Mouse (Mus musculus): Measurements from ENCODE around the gene 6030408B16Rik. TPM values are rescaled to one million over a fixed set of nuclear protein-coding genes. Genes with fewer than 3 reads are reported as not detected.

Gene 6030408B16Rik
- polyA plus RNA-seq, 1 experiment from 2014 or later: 0.48 TPM

DNA sequence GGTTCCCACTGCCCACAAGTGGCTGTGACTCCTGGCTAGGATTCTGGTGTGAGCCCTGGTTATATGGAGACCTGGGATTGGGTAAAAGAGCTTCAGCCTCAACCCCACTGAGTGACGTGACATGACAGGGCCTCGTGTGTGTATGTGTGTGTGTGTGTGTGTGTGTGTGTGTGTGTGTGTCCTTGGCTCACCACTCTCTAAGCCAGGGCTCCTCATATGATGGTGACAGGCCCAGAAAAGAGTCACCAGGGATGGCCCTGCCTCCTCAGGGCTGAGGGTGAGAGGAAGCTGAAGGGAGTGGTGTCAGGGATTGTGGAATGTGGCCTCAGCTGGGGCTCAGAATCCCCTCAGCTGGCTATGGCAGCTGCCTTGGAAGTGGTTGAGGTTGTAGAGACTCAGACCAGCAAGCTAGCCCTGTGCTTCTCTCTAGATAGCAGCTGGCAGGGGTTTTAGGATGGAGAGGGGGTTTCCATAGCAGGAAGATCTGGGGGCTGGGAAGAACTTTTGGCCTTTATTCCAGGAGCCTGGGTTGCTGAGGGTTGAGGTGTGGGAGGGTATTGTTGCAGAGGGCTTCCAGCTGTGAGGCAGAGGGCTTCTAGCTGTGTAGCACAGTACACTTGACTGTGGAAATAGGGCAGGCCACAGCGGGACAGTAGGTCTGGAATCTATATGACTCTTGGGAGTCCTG lies 36.0 kb downstream of the 6030408B16Rik start:
- H3K4me2 ChIP-seq (replicated peaks; ENCODE audit: low read depth): no peak overlapping the region
- no peaks in the 10 kb centered on the region for H3K36me3 ChIP-seq (ENCODE audit: control insufficient read depth, insufficient read depth)
- TF ChIP-seq CTCF (IDR thresholded peaks at IDR 0.05; ENCODE audit: low read depth): no peak
- no peaks in the 10 kb centered on the region for H3K27me3 ChIP-seq (replicated peaks; ENCODE audit: control insufficient read depth, insufficient read depth, low read length)
- H3K9ac ChIP-seq (ENCODE audit: low read depth, low read length): no peak overlapping the region
- ATAC-seq: no peak
- H3K4me3 ChIP-seq (ENCODE audit: low read depth, low read length): no peak overlapping the region
- no peaks in the 10 kb centered on the region for H3K4me1 ChIP-seq (replicated peaks; ENCODE audit: control insufficient read depth, insufficient read depth, low read length)
- 68% methylated on average over 3 of the region's 3 CpGs for WGBS
- no peak overlapping the region for H3K27ac ChIP-seq (ENCODE audit: low read depth, low read length)
- no peaks in the 10 kb centered on the region for H3K9me3 ChIP-seq (ENCODE audit: control insufficient read depth)

DNA sequence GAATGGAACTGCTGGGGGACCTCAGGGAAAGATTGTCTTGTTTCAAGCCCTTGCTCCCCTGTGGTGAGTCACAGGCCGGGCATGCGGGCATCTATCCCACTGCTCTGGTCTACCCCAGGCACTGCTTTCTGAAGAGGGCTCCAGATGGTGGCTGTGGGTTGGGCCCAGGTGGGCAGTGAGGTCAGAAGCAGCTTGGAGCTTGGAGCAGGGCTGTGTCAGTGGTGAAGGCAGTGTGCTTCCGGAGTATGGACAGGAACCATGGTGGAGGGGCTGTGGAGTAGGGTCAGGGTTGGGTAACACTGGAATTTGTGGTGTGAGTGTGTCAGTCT lies 36.5 kb downstream of the 6030408B16Rik start:
- H3K4me3 ChIP-seq (ENCODE audit: low read depth, low read length): no peak overlapping the region
- no peak overlapping the region for H3K4me2 ChIP-seq (replicated peaks; ENCODE audit: low read depth)
- H3K4me1 ChIP-seq (replicated peaks; ENCODE audit: control insufficient read depth, insufficient read depth, low read length): no peaks in the 10 kb centered on the region
- no peak for TF ChIP-seq CTCF (IDR thresholded peaks at IDR 0.05; ENCODE audit: low read depth)
- H3K27ac ChIP-seq (ENCODE audit: low read depth, low read length): no peak overlapping the region
- ATAC-seq: no peak
- no peak overlapping the region for H3K9ac ChIP-seq (ENCODE audit: low read depth, low read length)
- no peaks in the 10 kb centered on the region for H3K27me3 ChIP-seq (replicated peaks; ENCODE audit: control insufficient read depth, insufficient read depth, low read length)
- whole genome bisulfite sequencing: 89% methylated on average over 3 of the region's 3 CpGs
- no peaks in the 10 kb centered on the region for H3K9me3 ChIP-seq (ENCODE audit: control insufficient read depth)
- H3K36me3 ChIP-seq (ENCODE audit: control insufficient read depth, insufficient read depth): no peaks in the 10 kb centered on the region

DNA sequence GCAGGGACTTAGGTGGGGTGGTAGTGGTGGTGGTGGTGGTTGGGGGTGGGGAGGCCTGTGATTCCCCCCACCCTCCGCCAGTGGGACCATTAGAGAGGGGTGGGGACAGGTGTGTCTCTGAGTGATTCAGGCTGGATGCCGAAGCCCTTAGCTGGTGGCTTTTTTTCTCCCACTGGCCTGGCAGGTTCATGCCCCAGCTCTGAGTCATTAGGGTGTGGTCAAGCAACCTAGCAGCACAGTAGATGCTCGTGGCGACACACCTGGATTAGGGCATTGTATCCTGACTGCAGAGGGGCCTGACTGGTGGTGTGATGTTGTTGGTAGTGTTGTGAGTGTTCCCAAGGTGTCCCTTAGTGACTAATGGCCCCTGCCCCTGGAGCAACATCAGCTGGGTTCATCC lies 38.1 kb downstream of the 6030408B16Rik start:
- WGBS: 39% methylated on average over 4 of the region's 4 CpGs
- TF ChIP-seq CTCF (IDR thresholded peaks at IDR 0.05; ENCODE audit: low read depth): no peak
- no peaks in the 10 kb centered on the region for H3K4me1 ChIP-seq (replicated peaks; ENCODE audit: control insufficient read depth, insufficient read depth, low read length)
- H3K27me3 ChIP-seq (replicated peaks; ENCODE audit: control insufficient read depth, insufficient read depth, low read length): no peaks in the 10 kb centered on the region
- no peak overlapping the region for H3K27ac ChIP-seq (ENCODE audit: low read depth, low read length)
- H3K9me3 ChIP-seq (ENCODE audit: control insufficient read depth): no peaks in the 10 kb centered on the region
- H3K9ac ChIP-seq (ENCODE audit: low read depth, low read length): no peak overlapping the region
- H3K4me3 ChIP-seq (ENCODE audit: low read depth, low read length): no peak overlapping the region
- no peaks in the 10 kb centered on the region for H3K36me3 ChIP-seq (ENCODE audit: control insufficient read depth, insufficient read depth)
- peak; percentile 8; the same call in 1 of the 2 replicates for ATAC-seq
- H3K4me2 ChIP-seq (replicated peaks; ENCODE audit: low read depth): no peak overlapping the region

- H3K27me3 ChIP-seq (replicated peaks; ENCODE audit: control insufficient read depth, insufficient read depth, low read length): no peaks in the 10 kb centered on the region
- no peak overlapping the region for H3K4me3 ChIP-seq (ENCODE audit: low read depth, low read length)
- H3K4me2 ChIP-seq (replicated peaks; ENCODE audit: low read depth): no peak overlapping the region
- WGBS: 71% methylated on average over 4 of the region's 4 CpGs
- H3K9me3 ChIP-seq (ENCODE audit: control insufficient read depth): no peaks in the 10 kb centered on the region
- no peak overlapping the region for H3K27ac ChIP-seq (ENCODE audit: low read depth, low read length)
- H3K36me3 ChIP-seq (ENCODE audit: control insufficient read depth, insufficient read depth): no peaks in the 10 kb centered on the region
- no peak for ATAC-seq
- no peaks in the 10 kb centered on the region for H3K4me1 ChIP-seq (replicated peaks; ENCODE audit: control insufficient read depth, insufficient read depth, low read length)
- no peak overlapping the region for H3K9ac ChIP-seq (ENCODE audit: low read depth, low read length)
- no peak for TF ChIP-seq CTCF (IDR thresholded peaks at IDR 0.05; ENCODE audit: low read depth)
Measured at GRCm38 (mm10) chr15:101332370-101332769, 39.4 kb downstream of the 6030408B16Rik start.

- no peaks in the 10 kb centered on the region for H3K27me3 ChIP-seq (replicated peaks; ENCODE audit: control insufficient read depth, insufficient read depth, low read length)
- H3K4me1 ChIP-seq (replicated peaks; ENCODE audit: control insufficient read depth, insufficient read depth, low read length): no peaks in the 10 kb centered on the region
- H3K4me3 ChIP-seq (ENCODE audit: low read depth, low read length): no peak overlapping the region
- no peaks in the 10 kb centered on the region for H3K36me3 ChIP-seq (ENCODE audit: control insufficient read depth, insufficient read depth)
- H3K27ac ChIP-seq (ENCODE audit: low read depth, low read length): no peak overlapping the region
- WGBS: 32% methylated on average over 1 of the region's 1 CpGs
- no peaks in the 10 kb centered on the region for H3K9me3 ChIP-seq (ENCODE audit: control insufficient read depth)
- H3K9ac ChIP-seq (ENCODE audit: low read depth, low read length): no peak overlapping the region
- no peak for ATAC-seq
- no peak for TF ChIP-seq CTCF (IDR thresholded peaks at IDR 0.05; ENCODE audit: low read depth)
- no peak overlapping the region for H3K4me2 ChIP-seq (replicated peaks; ENCODE audit: low read depth)
Measured at GRCm38 (mm10) chr15:101333165-101333564, 40.2 kb downstream of the 6030408B16Rik start.

GRCm38 (mm10) chr15:101333648-101334047 lies 40.6 kb downstream of the 6030408B16Rik start:
- H3K9ac ChIP-seq (ENCODE audit: low read depth, low read length): no peak overlapping the region
- no peaks in the 10 kb centered on the region for H3K36me3 ChIP-seq (ENCODE audit: control insufficient read depth, insufficient read depth)
- H3K9me3 ChIP-seq (ENCODE audit: control insufficient read depth): no peaks in the 10 kb centered on the region
- ATAC-seq: no peak
- no peak overlapping the region for H3K27ac ChIP-seq (ENCODE audit: low read depth, low read length)
- no peaks in the 10 kb centered on the region for H3K4me1 ChIP-seq (replicated peaks; ENCODE audit: control insufficient read depth, insufficient read depth, low read length)
- WGBS: 70% methylated on average over 4 of the region's 4 CpGs
- H3K27me3 ChIP-seq (replicated peaks; ENCODE audit: control insufficient read depth, insufficient read depth, low read length): no peaks in the 10 kb centered on the region
- no peak overlapping the region for H3K4me2 ChIP-seq (replicated peaks; ENCODE audit: low read depth)
- no peak overlapping the region for H3K4me3 ChIP-seq (ENCODE audit: low read depth, low read length)
- no peak for TF ChIP-seq CTCF (IDR thresholded peaks at IDR 0.05; ENCODE audit: low read depth)

All from intestine, postnatal 0 days (tissue).